Mouse (Mus musculus) urinary bladder, postnatal 10 days (tissue): Measurements from ENCODE around the gene Ywhae.

Experiments
- DNase-seq: peaks from one replicate; pipeline ENCODE4 v3.0.0; 2022; ENCODE audit warnings: low spot score

The Ywhae gene

DNA sequence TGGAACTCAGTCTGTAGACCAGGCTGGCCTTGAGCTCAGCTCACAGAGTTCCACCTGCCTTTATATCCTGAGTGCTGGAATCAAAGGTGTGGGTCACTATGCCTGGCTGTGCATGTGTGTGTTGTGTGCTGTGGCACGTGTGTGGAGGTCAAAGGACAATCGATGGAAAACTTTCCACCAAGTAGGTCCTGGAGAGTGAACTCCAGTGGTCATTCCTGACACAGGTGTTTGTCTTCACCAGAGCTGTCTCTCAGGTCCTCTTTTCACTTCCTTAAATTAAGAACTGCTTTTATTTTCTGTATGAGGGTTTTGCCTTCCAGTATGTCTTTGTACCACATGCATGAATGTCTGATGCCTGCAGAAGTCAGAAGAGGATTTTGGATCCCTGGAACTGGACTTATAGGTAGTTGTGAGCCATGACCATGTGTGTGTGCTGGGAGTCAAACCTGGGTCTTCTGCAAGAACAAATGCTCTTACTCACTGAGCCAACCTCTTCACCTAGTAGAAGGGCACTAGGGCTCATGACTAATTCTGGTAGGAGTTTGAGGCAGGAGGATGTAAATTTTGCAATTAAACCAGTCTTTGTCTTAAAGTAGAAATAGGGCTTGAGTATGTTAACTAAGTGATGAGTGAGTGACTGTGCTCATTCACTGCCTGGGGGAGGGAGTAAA is 5.3 kb downstream of the Ywhae start:
- DNase-seq = no peak

DNA sequence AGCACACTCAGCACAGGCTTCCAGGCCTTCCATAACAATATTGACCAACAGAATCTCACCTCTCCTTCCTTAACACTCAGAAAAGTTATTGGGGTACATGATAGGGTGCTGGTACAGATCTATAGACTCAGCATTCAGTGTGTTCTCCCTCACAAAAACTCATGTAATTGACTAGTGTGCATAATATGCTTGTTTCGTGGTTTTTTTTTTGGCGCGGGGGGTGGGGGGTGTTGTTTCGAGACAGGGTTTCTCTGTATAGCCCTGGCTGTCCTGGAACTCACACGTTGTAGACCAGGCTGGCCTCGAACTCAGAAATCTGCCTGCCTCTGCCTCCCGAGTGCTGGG is 5.8 kb downstream of the Ywhae start:
- DNase-seq = no peak

DNA sequence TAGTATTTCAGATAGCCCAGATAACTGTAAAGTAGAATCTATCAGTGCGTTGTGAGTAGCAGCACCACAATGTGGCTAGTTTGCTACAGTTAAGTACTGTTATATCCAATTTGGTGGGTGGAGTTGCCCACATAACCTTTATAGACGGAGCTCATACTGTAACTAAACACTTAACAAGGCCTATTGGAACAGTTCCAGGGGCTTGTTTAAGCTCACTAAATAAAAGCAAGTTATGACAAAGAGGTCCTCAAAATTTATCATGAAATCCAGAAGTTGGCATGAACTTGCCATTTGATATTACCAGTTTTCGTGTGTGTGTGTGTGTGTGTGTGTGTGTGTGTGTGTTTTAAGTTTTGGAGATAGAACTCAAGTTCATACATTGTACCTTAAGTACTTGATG is 7.5 kb downstream of the Ywhae start:
- DNase-seq = no peak

DNA sequence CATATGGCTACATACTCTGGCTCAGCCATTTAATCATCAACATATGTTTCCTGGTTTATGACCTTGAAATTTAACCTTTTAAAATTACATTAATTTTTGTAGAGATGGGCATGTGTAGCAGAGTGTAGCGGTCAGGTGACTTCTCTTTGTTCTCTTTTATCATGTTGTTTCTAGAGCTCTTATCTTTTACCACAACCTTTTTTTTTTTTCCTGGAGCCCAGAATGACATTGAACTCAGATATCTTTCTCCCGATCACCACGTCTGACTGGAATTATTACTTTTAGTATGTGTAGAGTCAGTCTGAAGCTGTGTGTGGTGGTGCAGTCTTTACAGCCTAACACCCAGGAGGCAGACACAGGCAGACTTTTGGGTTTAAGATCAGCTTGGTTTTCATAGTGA is 8.9 kb downstream of the Ywhae start:
- no peak for DNase-seq

DNA sequence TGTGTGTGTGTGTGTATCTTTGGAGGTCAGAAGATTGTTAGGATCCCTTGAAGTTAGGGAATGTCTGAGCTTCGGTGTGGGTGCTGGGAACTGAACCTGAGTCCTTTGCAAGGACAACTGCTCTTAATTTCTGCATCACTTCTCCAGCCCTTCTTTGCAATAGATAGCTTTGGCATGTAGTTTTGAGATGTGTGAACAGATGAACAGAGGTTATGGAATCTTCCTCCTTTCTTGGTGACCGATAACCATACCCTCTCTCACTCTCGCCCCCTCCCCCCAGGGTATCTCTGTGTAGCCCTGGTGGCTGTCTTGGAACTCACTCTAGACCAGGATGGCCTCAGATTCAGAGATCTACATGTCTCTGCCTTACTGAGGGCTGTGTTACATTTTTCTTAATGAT is 12.1 kb downstream of the Ywhae start:
- no peak for DNase-seq

DNA sequence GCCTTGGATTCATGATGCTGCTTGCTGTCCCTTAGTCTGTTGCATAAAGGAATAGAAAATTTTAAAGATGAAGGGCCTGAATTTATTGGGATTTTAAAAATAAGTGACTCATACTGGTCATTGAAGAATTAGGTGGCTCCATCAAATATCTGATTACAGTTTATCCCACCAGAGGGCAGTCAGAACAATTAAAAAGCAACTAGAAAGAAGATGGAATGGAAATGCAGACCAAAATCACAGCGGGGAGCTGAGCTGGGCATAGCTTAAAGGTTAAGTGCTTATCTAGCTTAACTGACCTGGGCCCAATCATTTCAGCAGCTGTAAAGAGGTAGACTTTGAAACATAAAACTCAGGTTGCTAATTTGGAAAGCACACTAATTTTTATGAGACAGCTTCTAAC is 17.9 kb downstream of the Ywhae start:
- DNase-seq = no peak

DNA sequence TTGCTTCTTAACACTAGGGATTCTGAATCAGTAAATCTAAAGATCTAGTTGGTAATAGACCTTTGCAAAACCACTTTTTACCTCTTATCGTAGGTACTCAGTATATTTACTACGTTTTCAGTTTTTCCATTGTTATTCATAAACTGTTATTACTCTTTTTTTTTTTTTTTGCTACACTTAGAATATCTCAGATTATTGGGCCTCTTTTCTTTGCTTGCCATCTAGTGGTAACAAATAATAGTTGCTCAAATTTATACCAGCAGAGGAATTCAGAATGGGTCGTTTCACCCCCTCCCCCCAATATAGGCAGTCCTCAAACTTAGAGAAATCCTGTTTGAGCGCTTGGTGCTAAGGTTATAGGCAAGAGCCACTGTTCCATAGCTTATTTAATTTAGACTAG is 18.4 kb downstream of the Ywhae start:
- no peak for DNase-seq

DNA sequence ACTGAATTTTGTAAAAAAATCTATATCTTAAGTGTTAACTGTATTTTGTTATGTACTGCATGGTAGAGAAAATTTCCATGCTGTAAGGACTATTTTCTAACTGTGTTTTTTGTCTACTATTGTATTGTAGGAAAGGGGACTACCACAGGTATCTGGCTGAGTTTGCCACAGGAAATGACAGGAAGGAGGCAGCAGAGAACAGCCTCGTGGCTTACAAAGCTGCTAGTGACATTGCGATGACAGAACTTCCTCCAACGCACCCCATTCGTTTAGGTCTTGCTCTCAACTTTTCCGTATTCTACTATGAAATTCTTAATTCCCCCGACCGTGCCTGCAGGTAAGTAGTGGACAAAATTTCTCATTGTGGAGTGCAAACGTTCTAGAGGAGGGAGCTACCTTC is 24.0 kb downstream of the Ywhae start:
- DNase-seq = no peak

DNA sequence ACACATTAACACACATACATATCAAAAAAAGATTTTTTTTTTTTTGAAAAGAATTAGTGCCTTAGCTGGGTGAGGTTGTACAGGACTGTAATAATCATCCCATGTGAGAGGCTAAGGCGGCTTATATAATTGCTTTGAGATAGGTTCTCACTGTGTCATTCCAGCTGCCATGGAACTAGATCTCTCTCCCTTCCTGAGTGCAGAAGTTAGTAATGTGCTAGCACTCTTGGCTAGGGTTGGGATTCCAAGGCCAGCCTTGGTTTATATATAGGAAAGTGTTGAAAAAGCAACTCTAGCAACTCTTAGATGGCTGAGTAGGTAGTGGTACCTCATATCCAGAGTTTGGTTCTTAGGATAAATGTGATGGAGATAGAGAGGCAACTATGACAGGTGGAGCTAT is 25.9 kb downstream of the Ywhae start:
- no peak for DNase-seq

DNA sequence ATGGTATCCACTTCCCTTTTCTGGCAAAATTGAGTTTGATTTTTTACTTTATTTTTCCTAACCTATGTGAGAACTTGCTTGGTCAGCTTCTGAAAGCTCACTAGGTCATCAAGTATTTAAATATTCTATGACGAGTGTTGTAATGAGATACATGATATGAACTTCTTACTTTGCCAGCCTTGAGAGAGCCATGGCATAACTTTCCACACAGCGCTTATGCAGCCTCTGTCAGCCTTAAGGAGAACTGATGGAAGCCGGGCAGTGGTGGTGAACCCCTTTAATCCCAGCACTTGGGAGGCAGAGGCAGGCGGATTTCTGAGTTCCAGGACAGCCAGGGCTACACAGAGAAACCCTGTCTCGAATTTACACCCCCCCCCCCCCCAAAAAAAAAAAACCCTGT is 28.1 kb downstream of the Ywhae start:
- no peak for DNase-seq

DNA sequence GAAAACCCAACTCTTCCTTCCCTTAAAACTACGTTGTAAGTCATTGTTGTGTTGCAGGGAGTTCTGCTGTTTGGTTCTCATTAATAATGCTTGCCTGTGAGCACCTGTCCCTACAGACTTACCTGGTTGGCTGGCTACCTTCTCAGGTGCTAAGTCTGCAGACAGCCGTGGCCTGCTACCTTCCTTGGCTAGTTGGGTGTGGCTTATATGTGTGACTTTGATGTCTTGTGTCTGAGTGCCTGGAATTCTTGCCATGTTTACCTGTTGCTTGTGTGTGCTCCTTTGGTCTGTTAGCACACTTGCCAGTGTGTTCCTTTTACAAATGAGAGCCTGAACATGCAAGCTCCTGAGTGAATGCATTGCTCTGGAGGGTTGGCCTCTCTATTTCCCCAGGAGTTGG is 30.0 kb downstream of the Ywhae start:
- DNase-seq = no peak

DNA sequence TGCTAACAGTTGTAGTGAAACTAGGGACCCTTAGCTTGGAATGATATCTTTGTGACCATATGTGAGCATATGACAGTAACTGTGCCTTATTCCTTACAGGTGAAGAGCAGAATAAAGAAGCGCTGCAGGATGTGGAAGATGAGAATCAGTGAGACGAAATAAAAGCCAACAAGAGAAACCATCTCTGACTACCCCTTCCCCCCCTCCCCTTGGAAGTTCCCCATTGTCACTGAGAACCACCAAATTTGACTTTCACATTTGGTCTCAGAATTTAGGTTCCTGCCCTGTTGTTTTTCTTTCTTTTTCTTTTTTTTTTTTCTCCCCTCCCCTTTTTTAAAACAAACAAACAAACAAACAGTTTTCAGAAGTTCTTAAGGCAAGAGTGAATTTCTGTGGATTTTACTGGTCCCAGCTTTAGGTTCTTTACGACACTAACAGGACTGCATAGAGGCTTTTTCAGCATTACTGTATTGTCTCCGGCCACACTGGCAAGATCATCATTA is 31.9 kb downstream of the Ywhae start:
- DNase-seq = no peak

DNA sequence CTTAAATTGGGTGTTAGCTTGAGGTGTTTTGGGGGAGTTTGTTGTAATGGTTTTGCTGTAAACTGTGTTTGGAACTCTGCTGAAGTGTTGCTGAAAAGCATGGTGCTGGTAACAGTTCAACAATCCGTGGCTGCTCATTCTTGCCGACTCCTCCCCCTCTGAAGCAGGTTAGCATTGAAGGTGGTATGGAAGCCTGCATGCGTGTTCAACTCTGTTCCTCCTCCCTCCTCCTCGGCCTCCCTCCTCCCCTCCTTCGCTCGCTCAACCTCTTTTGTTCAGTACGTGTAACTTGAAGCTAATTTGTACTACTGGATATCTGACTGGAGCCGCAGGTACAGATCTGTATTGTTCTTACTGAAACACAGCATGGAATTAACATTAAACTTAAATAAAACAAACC is 32.5 kb downstream of the Ywhae start:
- DNase-seq = no peak

DNA sequence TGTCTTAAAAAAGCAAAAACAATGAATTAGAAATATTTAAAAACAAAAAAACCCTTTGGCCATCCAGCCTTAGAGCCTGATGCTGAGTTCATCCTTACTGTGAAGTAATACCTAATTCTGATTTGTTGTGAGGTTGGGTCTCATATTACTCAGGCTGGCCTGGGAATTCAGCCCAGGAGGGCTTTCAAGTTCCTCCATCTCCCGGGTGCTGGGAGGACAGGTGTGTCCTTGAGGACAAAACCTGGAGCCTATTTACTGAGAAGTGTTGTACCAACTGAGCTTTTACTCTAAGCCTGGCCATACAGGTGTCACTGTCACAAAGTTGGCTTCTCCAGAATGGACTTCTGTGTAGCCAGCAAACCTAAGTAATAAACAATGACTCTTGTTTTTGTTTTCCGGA is 34.3 kb downstream of the Ywhae start:
- DNase-seq = no peak

DNA sequence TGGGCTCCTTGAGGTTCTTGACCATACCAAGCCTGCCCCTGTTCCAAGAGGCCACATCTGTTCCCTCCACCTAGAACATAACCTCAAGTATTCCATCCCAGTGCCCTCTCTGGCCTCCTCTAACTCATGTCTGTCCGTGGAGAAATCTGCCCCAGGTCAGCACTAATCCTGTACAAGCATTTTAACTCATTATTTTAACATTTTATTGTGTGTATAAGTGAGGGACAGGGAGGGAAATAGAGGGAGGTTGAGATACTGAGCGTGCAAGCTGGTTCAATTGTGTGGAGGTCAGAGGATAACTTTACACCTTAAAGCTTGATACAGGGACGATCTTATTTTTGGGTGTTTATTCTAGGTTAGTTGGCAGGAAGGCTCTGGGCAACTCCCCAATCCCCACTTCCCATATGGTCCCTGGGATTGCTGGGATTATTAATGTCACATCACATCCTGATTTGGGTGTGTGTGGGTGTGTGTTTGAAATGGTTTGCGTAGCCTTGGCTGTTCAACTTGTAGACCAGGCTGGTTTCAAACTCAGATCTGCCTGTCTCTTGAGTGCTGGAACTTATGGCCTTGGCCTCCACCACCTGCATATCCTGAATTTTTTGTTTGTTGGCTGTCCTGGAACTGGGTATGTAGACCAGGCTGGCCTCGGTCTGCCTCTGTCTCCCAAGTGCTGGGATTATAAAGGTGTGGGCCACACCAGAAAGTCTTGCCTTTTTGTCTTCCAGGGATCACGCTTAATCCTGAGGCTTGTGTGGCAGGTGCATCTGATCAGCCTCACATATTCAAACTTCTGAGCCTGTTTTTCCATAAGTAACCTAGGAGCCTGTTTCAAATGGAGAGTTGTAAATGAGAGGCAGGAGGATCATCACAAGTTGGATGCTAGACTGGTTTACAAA is 35.7 kb downstream of the Ywhae start:
- no peak for DNase-seq

DNA sequence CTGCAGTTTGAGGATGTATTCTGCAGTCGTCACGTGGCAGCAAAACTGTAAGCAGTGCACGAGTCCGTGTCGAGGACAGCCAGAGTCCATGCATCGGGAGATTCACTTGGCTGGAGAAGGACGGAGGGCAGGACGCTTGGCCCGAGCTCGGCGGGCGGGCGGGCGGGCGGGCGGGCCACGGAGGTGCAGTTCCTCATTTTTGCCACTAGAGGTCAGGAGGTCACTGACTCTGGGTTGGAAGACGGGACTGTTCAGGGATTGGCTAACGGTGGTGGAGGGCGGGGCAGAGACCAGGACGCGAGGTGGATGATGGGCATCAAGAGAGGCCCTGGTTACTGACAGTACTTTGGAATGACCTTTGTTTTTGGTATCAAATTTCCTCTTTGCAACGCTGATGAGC is 36.5 kb downstream of the Ywhae start:
- peak; percentile 49 for DNase-seq

DNA sequence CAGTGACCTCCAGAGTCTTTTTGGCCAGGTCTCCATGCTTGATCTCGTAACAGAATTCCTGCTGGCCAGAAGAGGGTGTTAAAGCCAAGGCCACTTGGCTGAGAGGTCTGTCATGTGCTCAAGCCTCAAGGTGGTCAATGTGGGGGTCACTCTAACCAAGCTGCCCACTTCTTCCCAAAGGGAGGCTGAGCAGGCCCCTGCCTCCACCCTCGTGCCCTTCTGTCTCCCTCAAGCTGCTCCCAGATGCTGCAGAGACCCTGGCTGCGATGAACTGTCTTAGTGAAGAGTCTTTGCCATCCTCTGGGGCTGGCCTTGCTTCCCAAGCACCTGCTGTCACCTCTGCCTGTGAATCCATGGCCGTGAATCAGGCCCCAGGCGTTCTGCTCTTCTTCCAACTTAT is 39.9 kb downstream of the Ywhae start:
- no peak for DNase-seq

DNA sequence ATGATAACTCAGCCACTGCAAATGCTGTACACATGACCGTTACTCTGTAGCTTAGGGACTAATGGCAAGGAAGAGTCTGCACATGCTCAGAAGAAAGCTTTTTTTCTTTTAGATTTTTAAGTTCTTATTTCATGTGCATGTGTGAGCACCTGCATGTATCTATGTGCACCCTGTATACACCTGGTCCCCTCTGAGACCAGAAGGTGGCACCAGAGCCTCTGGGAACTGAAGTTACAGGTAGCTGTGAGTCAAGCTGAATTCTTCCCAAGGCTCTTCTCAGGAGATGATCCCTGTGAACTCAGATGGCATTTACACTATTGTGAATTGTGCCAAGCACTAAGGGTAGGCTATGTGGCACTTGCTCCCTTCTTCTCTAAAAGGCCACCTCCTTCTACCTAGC is 43.2 kb downstream of the Ywhae start:
- no peak for DNase-seq

DNA sequence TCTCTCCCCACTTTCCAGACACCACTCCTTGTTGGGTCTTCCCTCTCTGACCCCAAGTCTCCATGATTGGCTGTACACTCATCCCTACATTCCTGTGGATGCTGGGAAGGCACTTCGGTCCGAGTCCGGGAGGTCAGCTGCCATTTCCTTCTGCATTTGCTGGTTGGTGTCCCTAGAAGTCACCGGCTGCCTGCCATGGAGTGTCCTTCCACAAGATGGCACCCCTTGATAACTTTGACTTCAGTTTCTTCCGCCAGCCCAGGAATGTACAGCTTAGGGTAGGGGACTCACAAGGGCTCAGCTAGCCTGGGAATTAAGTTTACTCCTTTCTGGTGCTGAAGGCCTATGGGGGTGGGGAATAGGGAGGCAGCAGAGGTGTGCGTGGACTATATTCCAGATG is 49.2 kb downstream of the Ywhae start:
- DNase-seq = no peak

DNA sequence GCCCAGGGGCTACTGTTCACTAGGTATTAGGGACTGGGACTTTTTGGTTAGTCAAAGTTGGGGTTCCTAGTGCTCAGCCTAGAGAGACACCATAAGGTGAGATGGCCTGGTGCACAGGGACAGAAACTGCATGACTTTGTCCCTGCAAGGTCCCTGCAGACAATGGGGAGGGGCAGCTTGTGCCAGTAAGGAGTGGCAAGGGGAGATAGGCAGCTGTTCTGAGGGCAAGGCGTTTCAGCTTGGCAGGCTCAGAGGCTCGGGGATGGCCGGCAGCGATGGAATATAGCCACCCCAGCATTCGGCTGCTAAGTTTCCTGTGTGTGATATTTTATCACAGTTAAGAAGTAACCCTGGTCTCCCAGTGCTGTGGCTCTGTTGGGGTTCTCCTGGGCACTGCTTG is 51.1 kb downstream of the Ywhae start:
- no peak for DNase-seq

DNA sequence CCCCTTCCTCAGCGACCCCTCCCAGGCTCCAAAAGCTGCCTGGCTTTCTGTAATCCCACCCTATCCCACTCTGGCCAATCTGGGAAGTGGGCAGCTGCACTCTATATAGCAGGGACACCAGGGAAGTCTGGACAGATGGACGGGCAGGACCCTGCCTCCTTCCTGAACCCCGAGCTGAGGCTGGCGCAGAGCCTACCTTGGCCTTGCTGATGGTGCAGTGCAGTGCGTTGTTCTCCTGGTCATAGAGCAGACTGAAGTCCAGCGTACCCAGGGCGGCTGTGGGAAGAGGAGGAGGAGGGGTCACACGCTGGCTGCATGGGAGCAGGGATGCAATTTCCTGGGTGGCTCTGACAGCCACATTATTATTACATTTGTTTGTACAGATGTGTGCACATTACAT is 53.2 kb downstream of the Ywhae start:
- no peak for DNase-seq

DNA sequence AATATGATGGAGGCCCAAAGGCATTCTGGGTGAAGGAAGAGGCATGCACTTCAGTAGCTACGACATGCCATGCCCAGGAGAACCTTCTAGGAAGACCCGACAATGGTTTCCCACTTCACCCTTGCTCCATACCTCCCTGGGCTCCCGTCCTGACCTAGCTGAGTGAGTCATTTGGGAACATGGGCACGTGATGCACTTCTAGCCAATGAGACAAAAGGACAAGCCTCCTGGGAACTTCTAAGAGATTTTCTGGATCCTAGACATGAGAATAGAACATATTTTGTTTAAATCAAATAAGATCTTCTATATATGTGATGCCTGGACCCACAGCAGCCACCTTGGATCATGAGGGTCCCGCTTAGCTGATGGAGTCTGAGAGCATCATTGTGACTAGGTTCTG is 59.9 kb downstream of the Ywhae start:
- DNase-seq = no peak

DNA sequence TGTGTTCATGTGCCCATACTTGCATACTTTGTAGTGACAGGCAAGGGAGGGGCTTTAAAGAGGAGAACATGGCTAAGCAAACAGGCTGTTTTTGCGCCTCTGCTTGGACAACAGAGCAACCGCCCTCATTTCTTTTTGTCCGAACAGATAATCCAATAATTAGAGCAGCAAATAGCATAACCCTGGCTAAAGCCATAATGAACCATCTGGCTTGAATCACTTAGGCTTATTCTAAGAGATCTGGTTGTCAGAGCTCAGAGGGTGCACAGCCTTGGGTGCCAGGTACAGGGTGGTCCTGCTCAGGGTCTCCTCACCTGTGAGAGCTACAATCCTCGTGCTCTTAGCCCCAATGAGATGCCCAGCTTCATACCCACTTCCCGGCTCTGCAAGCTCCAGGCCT is 60.7 kb downstream of the Ywhae start:
- DNase-seq = no peak
